Mouse (Mus musculus): ENCODE data around the gene Plppr1. TPM values are rescaled to one million over a fixed set of nuclear protein-coding genes. Genes with fewer than 3 reads are reported as not detected.

The Plppr1 gene
- polyA plus RNA-seq, 1 experiment: not detected

GRCm38 (mm10) chr4:49101934-49102768 lies 43.1 kb downstream of the Plppr1 start:
- WGBS: 67% methylated on average over 7 of the region's 7 CpGs
- TF ChIP-seq CTCF (IDR thresholded peaks at IDR 0.05; ENCODE audit: control insufficient read depth, insufficient read depth, low read length) (no peak), POLR2A (IDR thresholded peaks at IDR 0.05; ENCODE audit: borderline replicate concordance, control insufficient read depth, low read depth, low read length) (no peak)
- Histone ChIP-seq H3K4me1 (ENCODE audit: control insufficient read depth, insufficient read depth, low read length) (no peaks in the 10 kb centered on the region), H3K4me3 (replicated peaks; ENCODE audit: control insufficient read depth, low read depth, low read length) (no peak overlapping the region), H3K27ac (ENCODE audit: control insufficient read depth, insufficient read depth, low read depth, low read length, poor library complexity) (no peak overlapping the region)

- H3K27ac ChIP-seq (ENCODE audit: control insufficient read depth, insufficient read depth, low read depth, low read length, poor library complexity): no peak overlapping the region
- no peak for TF ChIP-seq CTCF (IDR thresholded peaks at IDR 0.05; ENCODE audit: control insufficient read depth, insufficient read depth, low read length)
- no peak for TF ChIP-seq POLR2A (IDR thresholded peaks at IDR 0.05; ENCODE audit: borderline replicate concordance, control insufficient read depth, low read depth, low read length)
- H3K4me3 ChIP-seq (replicated peaks; ENCODE audit: control insufficient read depth, low read depth, low read length): no peak overlapping the region
- WGBS: 90% methylated on average over 4 of the region's 4 CpGs
- no peaks in the 10 kb centered on the region for H3K4me1 ChIP-seq (ENCODE audit: control insufficient read depth, insufficient read depth, low read length)
Measured at GRCm38 (mm10) chr4:49102769-49103193, 43.7 kb downstream of the Plppr1 start.

GRCm38 (mm10) chr4:49104860-49105259 lies 45.8 kb downstream of the Plppr1 start:
- Histone ChIP-seq H3K27ac (ENCODE audit: control insufficient read depth, insufficient read depth, low read depth, low read length, poor library complexity) (no peak overlapping the region), H3K4me1 (ENCODE audit: control insufficient read depth, insufficient read depth, low read length) (no peaks in the 10 kb centered on the region), H3K4me3 (replicated peaks; ENCODE audit: control insufficient read depth, low read depth, low read length) (no peak overlapping the region)
- no peak for TF ChIP-seq CTCF (IDR thresholded peaks at IDR 0.05; ENCODE audit: control insufficient read depth, insufficient read depth, low read length)
- TF ChIP-seq POLR2A (IDR thresholded peaks at IDR 0.05; ENCODE audit: borderline replicate concordance, control insufficient read depth, low read depth, low read length): no peak
- WGBS: 85% methylated on average over 8 of the region's 8 CpGs

- Histone ChIP-seq H3K27ac (ENCODE audit: control insufficient read depth, insufficient read depth, low read depth, low read length, poor library complexity) (no peak overlapping the region), H3K4me3 (replicated peaks; ENCODE audit: control insufficient read depth, low read depth, low read length) (no peak overlapping the region), H3K4me1 (ENCODE audit: control insufficient read depth, insufficient read depth, low read length) (no peaks in the 10 kb centered on the region)
- TF ChIP-seq POLR2A (IDR thresholded peaks at IDR 0.05; ENCODE audit: borderline replicate concordance, control insufficient read depth, low read depth, low read length) (no peak), CTCF (IDR thresholded peaks at IDR 0.05; ENCODE audit: control insufficient read depth, insufficient read depth, low read length) (no peak)
- 91% methylated on average over 4 of the region's 4 CpGs for WGBS
Measured at GRCm38 (mm10) chr4:49107895-49108294, 48.8 kb downstream of the Plppr1 start.

GRCm38 (mm10) chr4:49108371-49108770 lies 49.3 kb downstream of the Plppr1 start:
- Histone ChIP-seq H3K27ac (ENCODE audit: control insufficient read depth, insufficient read depth, low read depth, low read length, poor library complexity) (no peak overlapping the region), H3K4me3 (replicated peaks; ENCODE audit: control insufficient read depth, low read depth, low read length) (no peak overlapping the region), H3K4me1 (ENCODE audit: control insufficient read depth, insufficient read depth, low read length) (no peaks in the 10 kb centered on the region)
- WGBS: 78% methylated on average over 8 of the region's 8 CpGs
- TF ChIP-seq CTCF (IDR thresholded peaks at IDR 0.05; ENCODE audit: control insufficient read depth, insufficient read depth, low read length): no peak
- TF ChIP-seq POLR2A (IDR thresholded peaks at IDR 0.05; ENCODE audit: borderline replicate concordance, control insufficient read depth, low read depth, low read length): no peak

GRCm38 (mm10) chr4:49109989-49110388 lies 50.9 kb downstream of the Plppr1 start:
- Histone ChIP-seq H3K4me3 (replicated peaks; ENCODE audit: control insufficient read depth, low read depth, low read length) (no peak overlapping the region), H3K27ac (ENCODE audit: control insufficient read depth, insufficient read depth, low read depth, low read length, poor library complexity) (no peak overlapping the region), H3K4me1 (ENCODE audit: control insufficient read depth, insufficient read depth, low read length) (no peaks in the 10 kb centered on the region)
- WGBS: 57% methylated on average over 5 of the region's 5 CpGs
- TF ChIP-seq POLR2A (IDR thresholded peaks at IDR 0.05; ENCODE audit: borderline replicate concordance, control insufficient read depth, low read depth, low read length) (no peak), CTCF (IDR thresholded peaks at IDR 0.05; ENCODE audit: control insufficient read depth, insufficient read depth, low read length) (no peak)

GRCm38 (mm10) chr4:49118842-49119241 lies 59.8 kb downstream of the Plppr1 start:
- WGBS: 74% methylated on average over 2 of the region's 2 CpGs
- Histone ChIP-seq H3K4me1 (ENCODE audit: control insufficient read depth, insufficient read depth, low read length) (no peaks in the 10 kb centered on the region; the same call in 1 of the 2 replicates), H3K27ac (ENCODE audit: control insufficient read depth, insufficient read depth, low read depth, low read length, poor library complexity) (no peak overlapping the region), H3K4me3 (replicated peaks; ENCODE audit: control insufficient read depth, low read depth, low read length) (no peak overlapping the region)
- no peak for TF ChIP-seq POLR2A (IDR thresholded peaks at IDR 0.05; ENCODE audit: borderline replicate concordance, control insufficient read depth, low read depth, low read length)
- no peak for TF ChIP-seq CTCF (IDR thresholded peaks at IDR 0.05; ENCODE audit: control insufficient read depth, insufficient read depth, low read length)

- Histone ChIP-seq H3K4me1 (ENCODE audit: control insufficient read depth, insufficient read depth, low read length) (no peaks in the 10 kb centered on the region), H3K27ac (ENCODE audit: control insufficient read depth, insufficient read depth, low read depth, low read length, poor library complexity) (no peak overlapping the region), H3K4me3 (replicated peaks; ENCODE audit: control insufficient read depth, low read depth, low read length) (no peak overlapping the region)
- 54% methylated on average over 4 of the region's 4 CpGs for WGBS
- no peak for TF ChIP-seq POLR2A (IDR thresholded peaks at IDR 0.05; ENCODE audit: borderline replicate concordance, control insufficient read depth, low read depth, low read length)
- TF ChIP-seq CTCF (IDR thresholded peaks at IDR 0.05; ENCODE audit: control insufficient read depth, insufficient read depth, low read length): no peak
Measured at GRCm38 (mm10) chr4:49144798-49145197, 85.7 kb downstream of the Plppr1 start.

Data from bone marrow, adult 2 months (tissue).